Mouse (Mus musculus): ENCODE measurements around the gene Itgb1bp1.

Gene Itgb1bp1

GRCm38 (mm10) chr12:21298856-21299255 is 12.8 kb upstream of the Itgb1bp1 start:
- DNase-seq: no peak

GRCm38 (mm10) chr12:21289651-21290050 is 3.6 kb upstream of the Itgb1bp1 start:
- DNase-seq: no peak

GRCm38 (mm10) chr12:21288716-21289395 is 2.8 kb upstream of the Itgb1bp1 start:
- DNase-seq: no peak

- peak; percentile 58 for DNase-seq
Observed at GRCm38 (mm10) chr12:21286712-21287650, 897 bp upstream of the Itgb1bp1 start.

- no peak for DNase-seq
Observed at GRCm38 (mm10) chr12:21285508-21286242, 409 bp downstream of the Itgb1bp1 start.

- no peak for DNase-seq
Observed at GRCm38 (mm10) chr12:21284761-21285441, 1.2 kb downstream of the Itgb1bp1 start, which contains the start of gene Cpsf3. Gene Cpsf3, plus strand, starts transcription at chr12:21285391.

- DNase-seq: no peak
Observed at GRCm38 (mm10) chr12:21277352-21277864, 8.7 kb downstream of the Itgb1bp1 start.

- peak; percentile 84 for DNase-seq
Observed at GRCm38 (mm10) chr12:21274446-21274845, 11.6 kb downstream of the Itgb1bp1 start.

- DNase-seq: peak; percentile 74
Observed at GRCm38 (mm10) chr12:21268083-21268616, 17.9 kb downstream of the Itgb1bp1 start.

- no peak for DNase-seq
Observed at GRCm38 (mm10) chr12:21266784-21267098, 19.3 kb downstream of the Itgb1bp1 start.

- DNase-seq: peak; percentile 70
Observed at GRCm38 (mm10) chr12:21265946-21266783, 19.9 kb downstream of the Itgb1bp1 start.

- no peak for DNase-seq
Observed at GRCm38 (mm10) chr12:21265501-21265900, 20.6 kb downstream of the Itgb1bp1 start.

- DNase-seq: no peak
Observed at GRCm38 (mm10) chr12:21264970-21265369, 21.1 kb downstream of the Itgb1bp1 start.

- DNase-seq: no peak
Observed at GRCm38 (mm10) chr12:21264241-21264640, 21.8 kb downstream of the Itgb1bp1 start.

GRCm38 (mm10) chr12:21263256-21263655 is 22.8 kb downstream of the Itgb1bp1 start:
- no peak for DNase-seq

GRCm38 (mm10) chr12:21261521-21261920 is 24.6 kb downstream of the Itgb1bp1 start:
- DNase-seq: no peak

- DNase-seq: no peak
Observed at GRCm38 (mm10) chr12:21260494-21261256, 25.4 kb downstream of the Itgb1bp1 start.

GRCm38 (mm10) chr12:21247711-21248392 is 38.2 kb downstream of the Itgb1bp1 start:
- no peak for DNase-seq

GRCm38 (mm10) chr12:21244375-21244960 is 41.6 kb downstream of the Itgb1bp1 start:
- DNase-seq: no peak
